Mouse (Mus musculus): ENCODE data around the gene Ccl28.

DNA sequence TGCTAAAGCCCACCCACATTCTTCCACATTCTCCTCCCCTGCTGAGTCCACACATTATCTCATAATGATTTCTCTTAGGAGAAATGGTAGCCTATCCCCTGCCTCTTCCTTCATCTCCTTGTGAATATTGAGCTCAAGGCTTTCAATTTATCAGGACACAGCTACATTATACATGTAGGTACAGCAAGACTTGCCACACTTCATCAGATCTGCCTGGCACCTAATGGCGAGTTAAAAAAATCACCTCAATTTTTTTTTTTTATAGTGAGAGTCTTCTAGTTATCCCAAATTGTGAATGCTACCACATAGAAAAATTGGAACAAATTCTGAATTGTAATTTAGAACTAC, 26.1 kb downstream of the Ccl28 start:
- TF ChIP-seq POLR2A (IDR thresholded peaks at IDR 0.05; ENCODE audit: borderline replicate concordance, extremely low read depth, low read depth, low read length) = no peak
- TF ChIP-seq CTCF (IDR thresholded peaks at IDR 0.05; ENCODE audit: insufficient read depth, low read length) = no peak
